Comparison of ENCODE assay signal across 18 mouse cellular contexts in the genomic region with DNA sequence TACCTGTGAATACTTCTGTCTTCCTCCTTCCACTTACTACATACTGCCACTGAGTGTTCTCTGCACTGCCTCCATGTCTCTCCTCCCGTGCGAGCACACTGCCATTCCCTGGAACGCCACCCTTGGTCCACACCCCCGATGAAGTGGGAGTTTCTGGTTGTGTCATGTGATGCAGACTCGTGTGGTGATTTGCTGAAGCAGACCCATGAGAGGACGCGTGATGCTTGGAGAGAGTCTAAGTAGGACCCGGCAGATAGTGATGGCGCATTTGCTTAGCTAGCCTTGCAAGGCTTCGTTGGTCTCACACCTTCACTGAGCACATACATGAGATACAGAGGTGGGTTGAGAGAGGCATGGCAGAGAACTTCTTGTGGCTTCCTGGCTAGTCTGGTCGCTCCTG. TPM values are rescaled to one million over a fixed set of nuclear protein-coding genes. Genes with fewer than 3 reads are reported as not detected.
"Had no signal": no experiment of that assay in that cellular context is flagged by ENCODE, and none has a peak within 500 bp of the region (broad histone marks: within the 10 kb centered on the region; RNA-seq: fewer than 3 reads in every experiment).

No protein-coding gene starts in this region.

- DNase-seq: kidney, postnatal 14 days; lung, adult 2 months; lung, postnatal 36 days; right cerebral cortex, adult 18-20 months; right cerebral cortex, postnatal 25 days; thymus, postnatal 4 days had no signal

- ATAC-seq: lung, postnatal 0 days; midbrain, embryonic 13.5 days had no signal

- H3K4me2 ChIP-seq: kidney, embryonic 15.5 days; limb, embryonic 12.5 days; midbrain, embryonic 13.5 days had no signal

- H3K27me3 ChIP-seq: kidney, embryonic 15.5 days; limb, embryonic 12.5 days; midbrain, embryonic 13.5 days had no signal

- H3K4me3 ChIP-seq: kidney, embryonic 15.5 days; left cerebral cortex, adult 2 months; limb, embryonic 12.5 days; midbrain, embryonic 13.5 days had no signal

- H3K27ac ChIP-seq: kidney, embryonic 15.5 days; left cerebral cortex, adult 2 months; limb, embryonic 12.5 days; liver, embryonic 14.5 days; midbrain, embryonic 13.5 days had no signal

- H3K36me3 ChIP-seq: kidney, embryonic 15.5 days; limb, embryonic 12.5 days; midbrain, embryonic 13.5 days had no signal

- H3K4me1 ChIP-seq: kidney, embryonic 15.5 days; limb, embryonic 12.5 days; midbrain, embryonic 13.5 days had no signal

- H3K9ac ChIP-seq: kidney, embryonic 15.5 days; limb, embryonic 12.5 days; liver, embryonic 14.5 days; midbrain, embryonic 13.5 days had no signal

- H3K9me3 ChIP-seq: kidney, embryonic 15.5 days; limb, embryonic 12.5 days; midbrain, embryonic 13.5 days had no signal

RNA-seq across cellular contexts. Expression of a gene that starts 9.8 kb away (rescaled TPM):
- polyA plus RNA-seq: kidney, embryonic 15.5 days; large intestine, adult 2 months; limb, embryonic 12.5 days; liver, adult 2 months; lung, postnatal 0 days; midbrain, embryonic 13.5 days; midbrain, postnatal 0 days; neural tube, embryonic 14.5 days; small intestine, adult 2 months; stomach, embryonic 16.5 days had no signal
